Mouse (Mus musculus): Measurements from ENCODE around the gene Gdpd1.
A peak's percentile ranks its signal among the peaks of the same experiment; 100 is the strongest.

DNA sequence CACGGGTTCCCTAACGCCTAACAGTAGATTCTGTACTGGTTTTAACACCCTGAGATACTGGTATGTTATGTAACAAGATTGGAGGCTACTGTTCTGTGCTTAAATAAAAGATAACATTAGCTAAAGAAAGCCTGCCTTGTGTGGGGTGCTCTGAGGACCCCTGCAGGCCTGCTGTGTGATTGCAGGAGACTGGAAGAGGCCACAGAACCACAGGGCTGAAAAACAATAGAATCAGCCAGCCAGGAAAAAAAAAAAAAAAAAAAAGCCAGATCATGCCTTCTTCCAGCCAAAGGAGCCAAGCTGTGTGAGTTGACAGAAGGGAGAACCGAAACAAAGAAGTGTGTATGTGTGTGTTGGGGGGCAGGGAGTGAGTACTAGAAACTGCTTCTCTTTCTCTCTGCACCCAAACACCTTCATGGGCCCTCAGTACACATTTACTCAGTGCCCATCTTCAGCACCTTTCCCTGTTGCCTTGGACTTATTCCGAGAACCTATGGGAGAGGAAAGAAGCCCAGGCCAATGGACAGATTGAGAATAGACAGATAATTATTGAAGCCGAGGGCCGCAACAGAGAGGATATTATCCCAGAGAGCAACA, 78.1 kb downstream of the Gdpd1 start:
- TF ChIP-seq POLR2A (IDR thresholded peaks at IDR 0.05; ENCODE audit: borderline replicate concordance, extremely low read depth, insufficient read depth, insufficient read length, poor library complexity, severe bottlenecking) (no peak), CTCF (IDR thresholded peaks at IDR 0.05; ENCODE audit: borderline replicate concordance, extremely low read depth, insufficient read depth, insufficient read length) (peak; percentile 88)

All from brain, embryonic 14.5 days (tissue).